Mouse (Mus musculus): ENCODE measurements around the gene 9230104L09Rik.

Gene 9230104L09Rik

GRCm38 (mm10) chr2:148864966-148865365 lies at the start of gene 9230104L09Rik:
Gene 9230104L09Rik (minus strand): TSS chr2:148865038.
- DNase-seq: no peak

GRCm38 (mm10) chr2:148902286-148902685 lies 37.4 kb upstream of the 9230104L09Rik start:
- peak; percentile 58 for DNase-seq

GRCm38 (mm10) chr2:148900305-148900704 lies 35.5 kb upstream of the 9230104L09Rik start:
- DNase-seq: no peak

GRCm38 (mm10) chr2:148896219-148896618 lies 31.4 kb upstream of the 9230104L09Rik start:
- DNase-seq: no peak

DNA sequence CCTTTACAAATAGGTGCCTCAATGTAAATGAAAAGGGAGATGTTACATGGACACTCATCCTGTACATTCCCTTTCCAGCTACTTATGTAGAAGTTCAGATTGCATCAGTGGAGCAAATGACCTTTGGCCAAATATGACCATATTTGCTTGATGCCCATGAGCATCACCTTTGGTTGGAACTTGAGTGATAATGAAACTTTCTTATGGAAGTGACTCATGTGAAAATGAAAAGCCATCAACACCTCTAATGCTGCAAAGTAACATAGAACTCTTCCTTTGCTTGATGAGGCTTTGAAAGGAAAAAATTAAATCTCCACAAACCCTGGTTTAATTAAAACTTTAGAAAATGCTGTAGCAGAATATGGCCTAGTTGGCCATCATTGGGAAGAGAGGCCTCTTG lies 28.3 kb upstream of the 9230104L09Rik start:
- DNase-seq: no peak

DNA sequence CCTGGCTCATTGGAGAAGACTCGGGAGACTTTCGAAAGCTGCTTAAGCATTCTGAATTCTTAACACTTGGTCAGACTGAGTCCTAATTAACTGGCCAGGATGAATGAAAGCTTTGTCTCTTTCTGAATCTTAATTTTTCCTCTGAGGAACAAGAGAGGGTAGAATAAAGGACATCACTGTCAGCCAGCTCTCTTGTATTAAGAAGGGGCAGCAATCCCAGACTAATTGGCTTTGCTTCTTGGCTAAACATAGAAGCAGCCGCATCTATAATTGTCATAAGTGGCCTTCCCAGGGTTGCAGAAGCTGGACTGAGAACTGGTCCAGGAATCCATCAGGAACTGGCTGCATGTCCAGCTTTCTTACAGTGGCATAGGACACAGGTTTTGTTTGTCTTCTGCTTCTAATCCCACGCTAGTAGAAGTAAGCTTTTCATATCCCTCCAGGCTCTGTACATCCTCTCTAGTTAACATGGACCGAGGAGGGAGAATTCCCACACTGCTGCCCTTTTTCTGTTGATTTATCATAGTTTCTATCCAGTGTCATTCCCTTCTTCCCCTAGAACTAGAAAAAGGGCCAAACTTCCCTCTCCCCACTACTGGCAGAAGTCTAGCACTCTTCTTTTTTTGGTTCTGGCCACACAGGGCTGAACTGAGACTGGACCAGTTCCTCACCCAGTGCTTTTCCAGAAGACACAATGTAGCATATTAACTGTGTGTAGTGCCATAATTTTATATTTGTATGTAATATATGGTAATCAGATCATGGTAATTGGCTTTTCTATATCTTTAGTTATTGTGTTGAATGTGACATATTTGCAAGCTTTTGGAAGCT lies 25.4 kb upstream of the 9230104L09Rik start:
- DNase-seq: no peak

DNA sequence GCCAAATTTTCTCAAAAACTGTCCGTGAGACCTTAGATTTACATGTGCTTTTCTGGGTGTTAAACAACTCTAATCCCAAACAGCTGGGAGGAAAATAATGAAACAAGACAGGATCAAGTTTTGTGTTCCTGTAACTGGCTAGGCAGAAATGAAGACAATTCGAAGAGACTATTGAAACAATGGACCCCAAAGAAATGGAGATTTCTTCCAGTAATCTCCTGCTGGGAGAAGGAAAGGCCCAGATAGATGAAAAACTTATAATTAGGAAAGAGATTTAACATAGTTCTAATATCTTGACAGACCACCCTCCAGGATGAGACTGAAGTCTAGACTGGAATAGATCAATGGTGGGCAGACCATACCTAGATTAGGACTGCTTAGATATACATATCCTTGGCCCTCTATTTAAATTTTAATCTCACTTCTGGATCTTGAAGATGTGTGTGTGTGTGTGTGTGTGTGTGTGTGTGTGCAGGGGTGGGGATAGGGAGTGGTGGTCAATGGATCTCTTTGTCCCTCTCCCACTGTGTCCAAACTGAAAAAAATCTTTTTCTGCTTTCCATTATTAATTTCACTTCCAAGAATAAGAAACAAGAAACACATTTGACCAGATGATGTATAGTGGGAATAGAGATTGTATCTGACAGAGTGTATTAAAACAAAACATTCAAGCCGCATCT lies 24.6 kb upstream of the 9230104L09Rik start:
- no peak for DNase-seq

DNA sequence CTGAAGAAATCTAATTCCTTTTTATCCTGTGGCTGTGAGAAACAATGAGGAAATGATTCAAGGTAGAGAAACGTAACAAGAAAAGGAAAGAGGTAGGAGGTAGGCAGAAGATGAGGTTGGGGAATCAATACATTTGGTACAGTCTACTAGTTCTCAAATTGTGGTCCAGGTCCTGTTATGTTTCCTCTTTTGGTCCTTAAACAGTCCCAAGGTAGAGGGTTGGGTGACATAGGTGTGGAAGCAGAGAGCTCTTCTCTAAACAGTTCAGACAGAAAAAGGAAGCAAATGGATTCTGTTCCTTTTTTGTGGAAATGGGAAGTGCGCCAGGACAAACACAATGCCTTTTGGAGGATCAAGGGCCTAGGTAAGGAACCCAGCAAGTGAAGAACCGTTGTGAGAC lies 24.0 kb upstream of the 9230104L09Rik start:
- no peak for DNase-seq

DNA sequence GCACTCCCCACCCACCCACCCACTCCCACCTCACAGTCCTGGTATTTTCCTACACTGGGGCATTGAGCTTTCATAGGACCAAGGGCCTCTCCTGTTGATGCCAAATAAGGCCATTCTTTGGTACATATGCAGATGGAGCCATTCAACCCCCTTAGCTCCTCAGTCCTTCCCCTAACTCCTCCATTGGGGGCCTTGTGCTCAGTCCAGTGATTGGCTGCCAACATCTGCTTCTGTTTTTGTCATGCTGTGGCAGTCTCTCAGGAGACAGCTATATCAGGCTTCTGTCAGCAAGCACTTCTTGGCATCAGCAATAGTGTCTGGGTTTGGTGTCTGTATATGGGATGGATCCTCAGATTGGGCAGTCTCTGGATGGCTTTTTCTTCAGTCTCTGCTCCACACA lies 19.9 kb upstream of the 9230104L09Rik start:
- no peak for DNase-seq

DNA sequence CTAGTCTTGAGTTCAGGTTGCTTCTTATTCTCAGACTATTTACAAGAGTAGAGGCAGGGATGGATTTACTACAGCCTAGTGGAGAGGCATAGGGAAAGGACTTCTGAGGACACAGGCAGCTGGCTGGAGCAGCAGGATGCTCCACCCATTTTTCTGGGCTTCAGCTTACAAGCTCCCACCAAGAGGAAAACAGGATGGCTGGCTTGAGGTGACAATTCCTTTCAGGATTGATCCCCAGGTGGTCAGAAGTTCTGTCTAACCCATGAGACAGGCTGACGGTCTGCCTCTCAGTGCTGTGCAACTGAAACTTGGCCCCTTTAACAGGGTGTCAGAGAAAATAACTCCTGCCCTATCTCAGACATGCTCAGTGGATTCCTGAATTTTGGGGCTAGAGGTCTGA lies 14.4 kb upstream of the 9230104L09Rik start:
- no peak for DNase-seq

DNA sequence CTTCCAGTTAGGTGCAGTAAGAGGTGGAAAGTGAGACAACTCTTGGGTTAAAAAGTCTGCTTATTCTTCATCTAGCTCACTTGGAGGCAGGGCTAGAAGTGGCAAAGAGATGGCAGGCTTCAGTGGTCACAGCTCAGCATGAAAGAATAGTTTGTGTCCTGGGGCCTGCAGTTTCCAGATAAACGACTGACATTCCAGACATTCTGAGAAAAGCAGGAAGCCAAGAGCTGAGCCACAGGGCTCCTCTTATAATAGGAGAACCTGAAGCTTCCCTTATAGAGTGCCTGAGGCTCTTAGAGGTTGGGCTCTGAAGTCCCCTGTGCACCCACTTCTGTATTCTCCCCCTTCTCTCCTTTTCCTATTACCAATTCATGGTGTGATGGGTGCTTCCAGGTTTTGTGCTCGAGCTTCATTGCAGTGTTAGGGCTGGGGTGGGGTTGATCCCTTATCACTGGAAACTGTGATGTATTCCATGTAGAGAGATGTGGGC lies 13.8 kb upstream of the 9230104L09Rik start:
- no peak for DNase-seq

DNA sequence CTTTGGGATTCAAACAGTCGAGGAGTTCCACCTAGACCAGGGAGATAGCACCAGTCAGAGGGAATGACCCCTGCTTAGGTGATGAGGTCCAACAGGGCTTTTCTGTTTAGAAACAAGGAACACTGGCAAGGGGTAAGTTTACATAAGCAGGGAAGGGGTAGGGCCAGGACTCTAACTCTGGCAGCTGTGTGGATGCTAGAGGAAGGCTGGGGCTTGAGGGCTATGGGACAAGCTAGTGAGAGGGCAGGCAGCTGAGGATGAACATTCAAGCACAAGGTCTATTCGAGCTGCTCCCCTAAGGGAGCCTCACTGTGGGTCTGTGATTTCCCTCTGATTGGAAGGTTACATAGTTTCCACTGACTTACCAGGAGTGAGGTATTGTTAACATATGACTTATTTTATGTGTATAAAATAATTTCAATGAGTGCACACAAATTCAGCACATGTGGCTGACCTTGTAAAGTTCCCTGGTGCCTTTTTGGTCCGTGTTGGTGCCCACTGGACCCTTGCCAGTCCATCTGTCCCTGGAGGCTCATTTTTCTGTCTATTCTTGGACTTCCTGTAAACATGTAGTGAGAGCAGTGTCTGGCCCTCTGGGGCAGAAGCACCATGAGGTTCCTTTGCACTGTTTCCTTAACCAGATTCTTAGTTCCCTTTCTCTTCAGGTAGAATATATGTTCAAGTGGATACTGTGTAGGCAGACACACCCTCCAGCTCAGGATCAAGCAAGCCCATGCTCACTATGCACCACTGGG lies 12.4 kb upstream of the 9230104L09Rik start:
- DNase-seq: no peak

- DNase-seq: peak; percentile 82
Measured at GRCm38 (mm10) chr2:148875335-148875811, 10.5 kb upstream of the 9230104L09Rik start, which contains the start of gene Cst3. Gene Cst3 (minus strand): TSS chr2:148875692.

DNA sequence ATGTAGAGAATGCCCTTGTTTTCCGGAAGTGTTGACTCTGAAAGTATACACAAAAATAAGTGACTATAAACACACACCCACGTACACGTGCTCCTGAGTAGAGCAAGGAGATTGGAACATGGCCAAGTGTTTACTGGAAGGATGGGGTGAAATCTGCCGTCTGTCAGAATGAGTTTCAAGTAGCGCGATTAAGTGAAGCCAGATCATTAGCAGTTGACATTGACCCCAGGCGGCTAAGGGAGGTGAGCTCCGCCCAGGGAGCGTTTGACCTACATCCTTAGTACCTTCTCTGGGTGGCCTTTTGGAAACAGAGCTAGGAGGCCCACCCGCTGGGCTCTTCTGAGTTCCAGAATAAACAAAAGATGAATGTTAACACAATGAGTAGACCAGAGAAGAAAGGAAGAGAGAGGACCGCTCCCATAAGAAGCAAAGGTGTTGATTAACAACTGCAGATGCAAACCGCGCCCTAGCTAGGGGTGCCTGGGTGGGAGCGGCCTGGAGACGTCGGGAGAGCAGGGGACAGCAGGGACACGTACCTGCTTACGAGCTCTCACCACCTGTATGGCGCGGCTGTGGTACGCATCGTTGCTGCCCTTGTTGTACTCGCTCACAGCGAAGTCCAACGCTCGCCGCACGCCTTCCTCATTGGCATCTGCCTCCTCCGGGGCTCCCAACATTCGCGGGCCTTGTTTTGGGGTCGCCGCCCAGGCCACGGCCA lies 9.9 kb upstream of the 9230104L09Rik start:
- peak; percentile 21 for DNase-seq

- DNase-seq: no peak
Measured at GRCm38 (mm10) chr2:148874224-148874616, 9.4 kb upstream of the 9230104L09Rik start.

GRCm38 (mm10) chr2:148872860-148873259 lies 8.0 kb upstream of the 9230104L09Rik start:
- DNase-seq: no peak

- DNase-seq: no peak
Measured at GRCm38 (mm10) chr2:148870526-148870925, 5.7 kb upstream of the 9230104L09Rik start.

GRCm38 (mm10) chr2:148868959-148869358 lies 4.1 kb upstream of the 9230104L09Rik start:
- DNase-seq: no peak

GRCm38 (mm10) chr2:148861693-148862092 lies 3.1 kb downstream of the 9230104L09Rik start:
- no peak for DNase-seq

GRCm38 (mm10) chr2:148860993-148861392 lies 3.8 kb downstream of the 9230104L09Rik start:
- no peak for DNase-seq

DNA sequence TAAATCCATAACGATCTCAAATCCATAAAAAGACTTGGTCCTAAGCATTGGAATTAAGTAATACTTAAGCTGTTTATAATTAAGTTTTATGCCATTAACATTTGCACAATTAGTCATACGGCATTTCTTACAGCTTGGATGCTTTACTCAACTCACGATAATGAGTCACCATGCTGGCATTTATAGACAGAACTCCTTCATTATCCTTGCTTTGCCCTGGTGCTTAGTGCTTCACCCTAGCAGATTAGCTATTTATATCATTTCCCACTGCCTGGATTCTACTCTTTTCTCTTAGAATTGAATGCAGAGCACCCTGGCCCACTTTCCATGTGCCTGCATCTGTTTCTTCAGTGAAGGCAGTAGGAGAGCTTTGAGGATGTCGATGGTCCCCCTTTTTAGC lies 7.3 kb downstream of the 9230104L09Rik start:
- DNase-seq: no peak

DNA sequence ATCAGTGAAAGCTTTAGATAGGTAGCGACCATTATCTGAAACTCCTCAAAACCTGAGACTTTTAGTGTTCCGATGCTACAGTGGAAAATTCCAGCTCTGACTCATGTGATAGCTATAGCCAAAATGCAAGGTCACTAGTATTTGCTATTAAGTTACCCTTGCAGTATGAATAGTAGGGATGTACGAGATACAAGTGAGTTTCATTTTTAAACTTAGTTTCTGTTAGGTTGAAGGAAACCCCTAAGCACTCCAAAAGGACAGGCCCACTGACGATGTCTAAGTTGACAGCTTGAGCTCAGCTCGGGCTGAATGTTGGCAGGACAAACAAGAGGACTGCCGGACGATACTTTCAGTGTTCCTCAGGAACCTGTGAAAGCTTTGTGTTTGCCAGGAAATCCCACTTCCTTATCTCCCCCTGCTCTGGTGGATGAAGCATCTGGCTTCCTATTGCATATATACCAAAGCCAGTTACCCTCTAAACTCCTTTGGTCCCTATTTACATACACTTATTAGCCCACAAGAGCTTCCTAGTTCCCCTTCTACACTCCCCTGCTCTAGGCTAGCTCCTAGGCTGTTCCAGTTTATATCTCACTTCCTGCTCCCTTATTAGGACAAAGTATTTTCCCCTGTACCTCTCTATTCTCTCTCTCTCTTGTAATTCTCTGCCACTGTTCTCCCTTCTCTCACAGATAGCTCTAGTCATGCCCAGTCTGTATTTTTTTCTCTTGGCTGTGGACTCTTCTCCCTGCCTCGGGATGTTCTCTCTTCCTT lies 8.0 kb downstream of the 9230104L09Rik start:
- DNase-seq: no peak
